Mouse (Mus musculus) left cerebral cortex, adult 8-10 months (tissue): ENCODE measurements at regions not wholly inside any gene's neighbourhood (a gene's known extent, or its start where the extent isn't known, plus 50 kb on each side); places are given as distances from the start of the nearest gene placed in this dataset.

Experiments
- DNase-seq, 2 experiments: peaks; one replicate each; pipeline ENCODE4 v3.0.0; 2022; ENCODE audit warnings: low spot score in 2 of 2

GRCm38 (mm10) chr7:71488016-71488650, 136.8 kb upstream of the Gm10295 start:
- DNase-seq: no peak

- DNase-seq: no peak
These were observed 124.1 kb upstream of the Gm10295 start for GRCm38 (mm10) chr7:71475383-71475782.

GRCm38 (mm10) chr7:71472384-71473141, 121.3 kb upstream of the Gm10295 start:
- peak in 1 of 2 experiments; percentile 9 for DNase-seq

- peak in 1 of 2 experiments; percentile 5 for DNase-seq
These were observed 120.5 kb upstream of the Gm10295 start for GRCm38 (mm10) chr7:71471658-71472383.

- no peak for DNase-seq
These were observed 120.0 kb upstream of the Gm10295 start for GRCm38 (mm10) chr7:71471319-71471657.

GRCm38 (mm10) chr7:71470418-71470817, 119.1 kb upstream of the Gm10295 start:
- no peak for DNase-seq

GRCm38 (mm10) chr7:71469951-71470350, 118.7 kb upstream of the Gm10295 start:
- DNase-seq: no peak

GRCm38 (mm10) chr7:71467436-71468127, 116.3 kb upstream of the Gm10295 start:
- no peak for DNase-seq

- no peak for DNase-seq
These were observed 112.8 kb upstream of the Gm10295 start for GRCm38 (mm10) chr7:71464127-71464526.

- DNase-seq: no peak
These were observed 112.3 kb upstream of the Gm10295 start for GRCm38 (mm10) chr7:71463565-71463964.

- no peak for DNase-seq
These were observed 108.5 kb upstream of the Gm10295 start for GRCm38 (mm10) chr7:71459805-71460204.

GRCm38 (mm10) chr7:71458104-71458754, 106.9 kb upstream of the Gm10295 start:
- DNase-seq: no peak

- no peak for DNase-seq
These were observed 106.3 kb upstream of the Gm10295 start for GRCm38 (mm10) chr7:71457409-71458103.

GRCm38 (mm10) chr7:71456421-71456820, 105.1 kb upstream of the Gm10295 start:
- no peak for DNase-seq

- DNase-seq: no peak
These were observed 89.3 kb upstream of the Gm10295 start for GRCm38 (mm10) chr7:71440330-71441240.

- no peak for DNase-seq
These were observed 74.7 kb upstream of the Gm10295 start for GRCm38 (mm10) chr7:71425982-71426381.

- DNase-seq: no peak
These were observed 68.0 kb upstream of the Gm10295 start for GRCm38 (mm10) chr7:71419261-71419660.

- no peak for DNase-seq
These were observed 67.6 kb upstream of the Gm10295 start for GRCm38 (mm10) chr7:71418856-71419255.

- DNase-seq: no peak
These were observed 63.5 kb upstream of the Gm10295 start for GRCm38 (mm10) chr7:71414756-71415155.

GRCm38 (mm10) chr7:71413121-71413520, 61.8 kb upstream of the Gm10295 start:
- DNase-seq: no peak
